Mouse (Mus musculus): ENCODE results near the gene Zbtb3.

The Zbtb3 gene

DNA sequence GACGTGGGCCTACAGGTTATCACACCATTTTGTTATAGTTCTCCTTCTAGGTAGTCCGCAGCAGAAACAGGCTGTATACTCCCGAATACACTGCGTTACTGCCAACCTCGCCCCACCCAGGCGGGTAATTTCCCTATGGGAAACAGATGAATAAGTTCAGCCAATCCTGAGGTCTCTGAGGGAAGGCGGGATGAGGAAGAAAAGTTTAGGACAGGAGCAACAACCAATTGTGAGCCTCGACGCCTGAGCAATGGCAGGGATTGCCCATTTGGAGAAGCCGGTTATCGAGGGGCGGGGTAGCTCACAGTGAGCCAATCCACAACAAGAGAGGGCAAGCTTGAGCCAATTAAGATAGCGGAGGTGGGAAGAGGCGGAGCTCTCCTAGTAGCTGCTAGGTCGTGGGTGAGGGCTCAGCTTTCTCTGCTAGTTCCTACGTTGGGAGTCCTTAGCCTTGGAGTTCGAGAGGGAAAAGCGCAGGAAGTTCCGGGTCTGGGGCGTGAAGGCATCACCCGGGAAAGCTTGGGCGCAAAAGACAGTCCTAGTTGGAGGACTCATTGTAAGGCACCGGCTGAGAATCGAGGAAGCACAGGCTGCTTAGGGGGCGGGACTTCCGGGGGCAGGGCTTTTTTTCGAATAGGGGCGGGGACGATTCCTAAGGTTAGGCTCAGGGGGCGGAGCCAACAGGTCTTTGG is at the start of gene Zbtb3:
TSS of gene Zbtb3 (plus strand) at position 426 of the 692 bp plus-strand sequence.
- DNase-seq = peak; percentile 98

DNA sequence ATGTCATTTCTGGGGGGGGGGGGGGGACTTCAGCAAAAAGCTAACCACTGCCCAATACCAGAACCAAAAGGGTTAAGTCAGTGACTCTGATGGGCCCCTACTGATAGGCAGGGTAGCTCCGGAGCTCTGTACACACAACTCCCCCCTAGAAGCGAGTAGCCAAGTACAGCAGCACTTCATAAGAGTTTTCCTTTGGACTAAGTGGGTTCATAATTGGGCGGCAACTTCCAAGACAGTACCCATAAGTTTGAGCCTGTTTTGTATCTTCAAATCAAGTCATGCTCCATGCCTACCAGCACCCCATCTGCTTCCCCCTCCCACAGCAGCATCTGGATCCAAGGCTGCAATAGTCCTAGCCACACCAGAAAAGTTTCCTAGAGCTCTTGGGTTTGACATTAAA is 46.7 kb upstream of the Zbtb3 start:
- no peak for DNase-seq

DNA sequence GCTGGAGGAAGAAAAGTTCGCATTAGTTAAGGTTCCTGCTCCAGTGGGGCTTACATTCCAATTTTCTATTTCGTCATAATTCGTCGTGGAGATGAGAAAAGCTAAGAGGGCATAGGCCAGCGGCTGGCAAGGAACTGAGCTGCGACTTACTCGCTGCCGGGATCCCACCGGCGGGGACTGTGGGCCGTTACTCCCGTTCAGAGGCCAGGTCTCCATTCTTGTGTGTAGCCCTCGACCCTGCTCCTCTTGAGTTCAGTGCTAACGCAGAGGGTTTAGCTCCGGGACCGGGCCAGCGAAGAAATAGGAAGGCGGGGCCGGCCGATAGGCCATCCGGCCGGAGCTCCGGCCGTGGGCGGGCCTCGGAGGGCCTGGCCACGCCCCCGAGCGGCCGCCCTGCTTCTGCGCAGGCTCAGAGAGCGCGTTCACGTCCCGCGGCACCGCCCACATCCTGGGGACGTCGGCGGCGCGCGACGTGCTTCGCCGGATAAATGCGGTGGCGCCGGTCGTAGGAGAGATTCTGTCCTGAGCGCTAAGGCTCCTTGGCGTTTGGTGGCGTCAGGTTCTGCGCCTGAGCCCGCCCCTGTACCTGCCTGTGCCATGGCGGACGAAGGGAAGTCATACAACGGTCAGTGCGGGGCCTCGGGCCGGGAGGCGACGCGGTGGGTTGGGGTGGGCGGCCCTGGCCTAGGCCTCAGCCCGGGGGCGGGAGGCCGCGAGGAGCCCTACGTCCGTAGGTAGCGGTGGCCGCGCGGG is 45.5 kb upstream of the Zbtb3 start, which contains the start of gene Nxf1:
TSS of gene Nxf1 (plus strand) at position 439 of the 753 bp plus-strand sequence.
- DNase-seq = peak; percentile 89 to 92

DNA sequence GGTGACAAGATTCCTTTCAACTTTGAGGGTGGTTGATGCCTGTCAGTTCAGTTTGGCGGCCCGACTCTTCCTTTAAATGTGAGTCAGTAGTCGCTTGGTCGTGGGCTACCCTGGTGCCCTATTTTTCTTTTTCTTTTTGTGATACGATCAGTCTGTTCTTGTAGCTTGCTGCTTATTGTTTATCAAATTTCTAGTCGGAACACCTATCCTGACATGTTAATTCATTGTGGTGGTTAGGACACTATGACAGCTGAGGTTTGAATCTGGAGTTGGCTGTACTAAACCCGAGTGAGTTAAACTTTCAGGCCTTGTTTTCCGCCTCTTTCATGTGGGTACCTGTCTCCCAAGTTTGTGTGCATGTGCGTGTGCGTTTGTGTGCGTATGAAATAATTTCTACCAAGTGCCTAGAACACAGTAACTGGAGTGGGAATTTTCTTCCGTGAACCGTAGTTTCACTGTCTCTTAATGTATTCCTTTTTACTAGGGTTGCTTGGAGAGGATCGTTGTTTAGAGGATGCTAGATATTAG is 44.8 kb upstream of the Zbtb3 start:
- no peak for DNase-seq

DNA sequence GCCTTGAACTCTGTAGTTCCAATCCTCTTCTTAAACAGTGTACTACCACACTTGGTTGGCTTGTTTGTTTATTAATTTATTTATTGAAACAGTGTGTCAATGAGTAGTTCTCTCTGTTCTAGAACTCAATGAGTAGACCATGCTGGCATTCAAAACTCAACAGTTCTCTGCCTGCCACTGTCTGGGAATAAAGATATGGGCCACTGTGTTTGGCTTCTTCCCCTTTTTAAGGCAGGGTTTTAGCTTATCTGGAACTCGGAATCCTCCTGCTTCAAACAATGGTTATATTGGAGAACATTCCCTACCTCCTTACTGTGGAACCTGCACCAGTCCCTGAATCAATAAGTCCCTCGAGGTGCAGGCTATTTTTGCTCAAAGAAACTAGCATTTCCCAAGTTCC is 43.5 kb upstream of the Zbtb3 start:
- DNase-seq = no peak

DNA sequence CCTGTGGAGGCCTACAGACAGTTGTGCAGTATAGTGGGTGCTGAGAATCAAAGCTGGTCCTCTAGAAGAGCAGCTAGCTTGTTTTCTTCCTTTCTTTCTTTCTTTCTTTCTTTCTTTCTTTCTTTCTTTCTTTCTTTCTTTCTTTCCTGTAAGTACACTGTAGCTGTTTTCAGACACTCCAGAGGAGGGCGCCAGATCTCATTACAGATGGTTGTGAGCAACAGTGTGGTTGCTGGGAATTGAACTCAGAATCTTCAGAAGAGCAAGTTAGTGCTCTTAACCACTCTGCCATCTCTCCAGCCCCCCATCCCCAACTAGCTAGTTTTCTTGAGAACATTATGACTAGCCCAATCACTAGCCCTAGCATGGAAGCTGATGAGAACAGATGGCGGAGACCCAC is 41.6 kb upstream of the Zbtb3 start:
- no peak for DNase-seq

DNA sequence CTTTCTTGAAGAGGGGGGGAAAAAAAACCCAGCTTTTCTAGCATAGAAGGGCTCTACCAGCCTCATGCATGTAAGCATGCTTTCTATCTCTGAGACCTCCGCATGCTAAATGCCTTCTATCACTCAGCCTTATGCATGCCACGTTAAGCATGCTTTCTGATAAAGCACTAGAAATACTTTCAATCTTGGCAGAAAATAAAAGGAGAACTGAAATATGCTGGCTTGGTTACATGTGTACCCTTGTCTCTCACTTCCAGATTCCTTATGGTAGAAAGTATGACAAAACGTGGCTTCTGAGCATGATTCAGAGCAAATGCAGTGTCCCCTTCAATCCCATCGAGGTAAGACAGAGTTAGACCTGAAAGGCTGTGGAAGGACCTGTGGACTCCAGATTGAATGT is 39.1 kb upstream of the Zbtb3 start:
- DNase-seq = no peak

DNA sequence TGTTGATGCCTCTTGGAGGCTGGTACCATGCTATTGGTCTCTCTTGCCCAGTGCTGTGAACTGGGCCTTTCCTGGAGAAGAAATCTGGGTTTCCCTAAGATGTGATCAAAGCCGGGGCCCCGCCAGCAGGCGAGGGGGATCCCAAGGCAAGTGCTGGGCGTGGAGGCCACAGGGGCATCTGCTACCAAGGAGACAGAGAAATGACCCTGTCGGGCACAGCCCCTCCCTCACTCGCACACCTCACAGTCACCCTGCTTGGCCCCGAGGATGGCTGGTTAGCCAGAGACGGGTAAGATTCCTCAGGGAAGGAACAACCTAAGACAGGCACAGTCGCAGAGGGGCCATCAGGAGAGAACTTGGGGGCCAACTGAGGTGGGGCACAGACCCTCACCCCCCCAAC is 36.8 kb upstream of the Zbtb3 start:
- DNase-seq = no peak

DNA sequence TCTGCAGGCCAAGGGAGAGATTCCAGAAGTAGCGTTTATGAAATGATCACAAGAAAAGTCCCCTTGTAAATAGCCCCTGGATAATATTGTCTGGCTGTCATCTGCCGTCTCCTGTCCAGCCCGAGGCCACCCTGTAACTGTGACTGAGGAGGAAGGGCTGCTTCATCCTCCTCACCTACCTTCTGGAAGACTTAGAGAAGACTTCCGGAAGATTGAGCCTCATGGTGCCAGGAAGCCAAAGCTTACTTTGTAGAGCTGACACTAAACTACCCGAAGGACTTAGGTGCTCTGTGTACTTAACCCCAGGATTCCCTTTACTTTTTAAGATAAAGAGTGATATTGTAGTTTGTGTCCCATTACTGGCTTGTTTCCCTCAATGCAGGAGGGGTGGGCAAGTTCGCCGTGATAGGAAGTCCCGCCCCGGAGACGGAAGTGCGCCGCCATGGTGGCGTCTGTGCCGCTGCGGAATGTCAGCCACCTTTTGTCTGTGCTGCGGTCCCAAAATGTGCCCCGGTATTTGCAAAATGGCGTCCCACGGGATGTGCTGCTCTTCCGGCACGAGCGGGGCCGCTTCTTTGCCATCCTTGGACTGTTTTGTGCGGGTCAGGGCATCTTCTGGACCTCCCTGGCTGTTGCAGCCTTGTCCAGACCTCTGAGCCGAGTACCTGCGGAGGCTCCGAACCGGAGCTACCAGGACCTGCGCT is 31.6 kb upstream of the Zbtb3 start, which contains the start of gene Tmem223:
TSS of gene Tmem223 (plus strand) at position 430 of the 704 bp plus-strand sequence.
- peak; percentile 79 to 83 for DNase-seq

DNA sequence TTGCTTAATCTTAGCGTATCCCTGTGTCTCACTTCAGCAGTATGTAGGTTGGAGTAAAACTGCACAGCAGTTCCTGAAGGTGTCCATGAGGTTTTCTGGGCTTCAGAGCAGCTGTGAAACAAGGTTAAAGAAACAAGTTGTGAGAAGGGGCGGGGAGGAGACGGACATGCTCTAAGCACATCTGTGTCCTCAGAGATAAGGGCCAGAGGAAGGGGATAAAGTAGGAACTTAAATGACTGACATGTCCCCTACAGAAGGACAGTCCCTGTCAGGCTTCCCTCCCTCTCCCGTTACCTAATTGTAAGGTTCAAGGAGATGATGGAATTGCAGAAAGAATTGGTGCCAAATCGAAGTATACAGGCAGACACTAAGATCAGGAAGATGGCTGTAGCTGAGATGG is 29.4 kb upstream of the Zbtb3 start:
- DNase-seq = no peak

DNA sequence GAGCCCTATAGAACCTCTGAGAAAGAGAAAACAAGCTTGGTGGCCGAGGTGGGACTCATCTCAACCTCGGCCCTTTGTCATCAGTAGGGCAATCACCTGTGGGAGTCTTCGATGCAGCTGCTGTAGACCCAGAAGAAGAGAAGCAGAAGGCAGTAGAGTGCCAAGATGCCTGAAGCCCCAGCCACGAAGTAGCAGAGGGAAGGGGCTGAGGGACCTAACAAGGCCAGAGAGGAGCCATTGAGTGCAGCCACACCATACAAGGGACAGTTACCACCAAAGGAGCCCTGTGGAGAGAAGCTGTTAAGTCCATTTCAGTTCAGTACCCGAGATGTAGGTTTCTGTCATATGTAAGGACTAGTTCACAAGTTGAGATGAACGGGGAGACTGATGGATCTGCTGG is 28.9 kb upstream of the Zbtb3 start:
- DNase-seq = no peak

DNA sequence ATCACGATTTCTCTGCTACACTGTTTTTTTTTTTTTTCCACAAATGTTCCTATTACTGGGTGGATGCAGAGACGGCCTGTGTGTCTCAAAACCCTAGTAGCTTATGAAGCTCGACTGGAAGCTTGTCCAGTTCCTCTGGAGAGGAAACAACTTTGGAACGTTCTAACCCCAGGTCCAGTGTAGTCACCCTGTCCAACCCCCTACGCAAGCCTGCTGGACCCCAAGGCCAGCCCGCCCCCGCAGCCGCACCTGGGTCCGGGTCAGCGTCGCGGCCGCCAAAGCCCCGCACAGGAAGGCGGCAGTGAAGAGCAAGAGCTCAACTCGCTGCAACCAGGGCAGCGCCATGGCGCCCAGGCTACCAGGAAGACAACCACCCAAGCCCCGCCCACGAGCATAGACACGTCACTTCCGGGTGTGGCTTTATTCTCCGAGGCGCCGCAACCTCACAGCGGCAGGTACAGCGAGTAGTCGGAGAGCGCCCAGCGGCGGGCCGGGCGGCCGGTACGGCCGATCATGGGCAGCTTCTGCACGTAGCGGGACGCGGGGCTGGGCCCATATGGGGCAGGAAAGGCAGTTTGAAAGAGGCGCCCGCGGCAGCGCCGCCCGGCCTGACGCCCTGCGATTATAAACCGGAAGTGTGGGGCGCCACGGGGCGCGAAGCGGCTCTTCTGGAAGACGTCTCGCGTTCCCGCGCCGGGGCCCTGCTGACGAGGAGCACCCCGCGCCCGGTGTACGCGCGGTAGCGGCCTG is 28.1 kb upstream of the Zbtb3 start, which contains the start of gene Tmem179b:
TSS of gene Tmem179b (minus strand) at position 382 of the 750 bp plus-strand sequence.
- DNase-seq = peak; percentile 95

DNA sequence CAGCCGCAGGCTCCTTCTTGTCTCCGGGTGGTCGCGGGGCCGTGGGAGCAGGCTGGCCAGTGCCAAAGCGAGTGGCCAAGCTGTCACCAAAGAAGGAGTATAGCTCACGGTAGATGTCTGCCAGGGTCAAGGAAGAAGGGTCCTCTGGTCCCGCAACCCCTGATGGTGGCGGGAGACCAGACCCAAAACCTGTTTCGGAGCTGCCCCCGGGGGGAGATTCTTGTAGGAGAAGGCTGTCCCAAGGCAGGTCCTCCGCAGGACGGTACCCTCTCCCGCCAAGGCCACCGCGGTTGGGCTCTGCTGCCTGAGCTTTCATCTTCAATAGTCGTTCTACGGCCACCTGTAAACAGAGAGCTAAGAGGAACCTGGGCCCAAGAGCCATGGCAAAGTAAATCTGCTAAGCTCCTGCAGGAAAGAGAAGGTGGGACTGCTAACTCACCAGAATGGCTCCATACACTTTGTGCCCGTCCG is 27.4 kb upstream of the Zbtb3 start:
- no peak for DNase-seq

DNA sequence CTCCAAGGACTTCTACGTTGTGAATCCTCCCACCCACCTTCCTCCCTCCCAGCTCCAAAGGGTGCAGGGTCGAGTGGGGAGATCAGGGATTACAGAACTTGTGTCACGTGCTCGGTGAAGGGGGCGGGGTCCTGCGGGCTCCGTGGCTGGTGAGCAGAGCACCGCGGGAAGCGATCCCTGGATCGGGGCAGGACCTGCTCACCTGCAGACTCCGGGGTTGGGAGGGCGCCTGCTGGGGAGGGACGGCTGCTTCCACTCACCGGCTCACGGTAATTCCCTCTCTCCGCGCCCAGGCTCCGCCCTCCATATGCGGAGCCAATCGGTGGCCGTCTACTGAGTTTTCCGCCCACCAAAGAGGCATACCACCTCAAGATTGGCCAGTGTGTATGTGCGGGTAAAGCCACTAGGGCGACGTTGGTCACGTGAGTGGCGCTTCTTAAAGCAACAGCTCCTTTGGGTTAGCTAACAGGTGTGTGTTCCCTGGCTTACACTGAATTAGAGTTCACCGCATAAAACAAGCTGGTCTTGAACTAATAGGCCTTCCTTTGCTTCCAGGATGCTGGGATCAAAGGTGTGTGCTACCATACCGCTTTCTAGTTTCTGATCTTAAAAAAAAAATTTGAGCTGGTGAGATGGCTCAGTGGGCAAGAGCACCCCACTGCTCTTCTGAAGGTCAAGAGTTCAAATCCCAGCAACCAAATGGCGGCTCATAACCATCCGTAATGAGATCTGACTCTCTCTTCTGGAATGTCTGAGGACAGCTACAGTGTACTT is 16.2 kb upstream of the Zbtb3 start, which contains the start of gene Taf6l:
TSS of gene Taf6l (minus strand) at position 410 of the 774 bp plus-strand sequence.
- DNase-seq = peak; percentile 96

DNA sequence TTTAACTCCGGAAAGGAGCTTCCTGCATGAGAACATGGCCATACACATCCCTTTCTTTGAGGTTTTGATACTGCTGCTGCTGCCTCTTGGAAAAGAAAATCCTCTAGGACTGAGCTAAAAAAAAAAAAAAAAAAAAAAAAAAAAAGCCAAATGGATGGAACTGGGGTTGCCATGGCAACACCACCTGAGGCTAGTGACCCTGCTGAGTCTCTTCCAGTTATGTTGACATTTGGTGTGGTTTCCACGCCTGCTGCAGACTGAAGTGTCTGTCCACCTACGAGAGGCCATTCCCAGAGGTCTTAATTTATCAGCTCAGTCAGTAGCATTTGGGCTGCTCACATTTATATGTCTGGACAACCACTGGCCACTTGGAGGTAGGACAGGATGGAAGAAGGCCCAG is 13.8 kb upstream of the Zbtb3 start:
- no peak for DNase-seq

DNA sequence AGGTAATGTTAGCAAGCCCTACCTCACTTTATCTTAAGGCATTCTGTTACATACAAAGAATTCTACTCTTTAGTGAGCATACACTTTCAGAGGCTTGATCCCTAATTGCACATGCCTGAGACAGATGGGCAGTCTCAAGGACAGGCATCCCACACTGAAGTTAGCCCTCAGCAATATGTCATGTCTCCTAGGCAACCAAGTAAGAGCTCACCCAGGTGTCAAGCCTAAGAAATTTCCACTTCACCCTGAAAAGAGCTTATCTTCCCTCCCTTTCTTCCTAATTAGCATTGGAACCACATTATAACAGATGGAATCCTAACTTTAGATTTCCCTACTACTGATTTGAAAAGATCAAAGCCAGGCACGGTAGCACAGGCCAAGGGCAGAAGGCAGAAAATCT is 13.2 kb upstream of the Zbtb3 start:
- DNase-seq = no peak

DNA sequence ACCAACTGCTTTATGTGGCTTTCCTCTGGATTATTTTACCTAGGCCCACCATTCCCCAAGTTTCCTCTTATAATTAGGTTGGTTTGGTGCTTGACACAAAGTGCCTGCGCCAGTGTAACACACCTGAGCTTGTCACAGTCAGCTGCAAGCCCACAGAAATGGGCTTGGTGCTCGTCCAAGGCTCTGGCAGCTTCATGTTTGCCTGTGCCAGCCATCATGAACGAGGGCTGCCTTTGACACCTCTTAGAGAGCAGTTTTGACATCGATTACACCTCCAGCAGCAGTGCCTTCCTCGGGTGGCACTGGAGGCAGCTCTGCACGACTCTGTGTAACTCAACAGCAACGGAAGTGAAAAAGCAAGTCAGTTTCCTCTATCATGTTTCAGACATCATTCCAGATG is 12.2 kb upstream of the Zbtb3 start:
- DNase-seq = no peak

DNA sequence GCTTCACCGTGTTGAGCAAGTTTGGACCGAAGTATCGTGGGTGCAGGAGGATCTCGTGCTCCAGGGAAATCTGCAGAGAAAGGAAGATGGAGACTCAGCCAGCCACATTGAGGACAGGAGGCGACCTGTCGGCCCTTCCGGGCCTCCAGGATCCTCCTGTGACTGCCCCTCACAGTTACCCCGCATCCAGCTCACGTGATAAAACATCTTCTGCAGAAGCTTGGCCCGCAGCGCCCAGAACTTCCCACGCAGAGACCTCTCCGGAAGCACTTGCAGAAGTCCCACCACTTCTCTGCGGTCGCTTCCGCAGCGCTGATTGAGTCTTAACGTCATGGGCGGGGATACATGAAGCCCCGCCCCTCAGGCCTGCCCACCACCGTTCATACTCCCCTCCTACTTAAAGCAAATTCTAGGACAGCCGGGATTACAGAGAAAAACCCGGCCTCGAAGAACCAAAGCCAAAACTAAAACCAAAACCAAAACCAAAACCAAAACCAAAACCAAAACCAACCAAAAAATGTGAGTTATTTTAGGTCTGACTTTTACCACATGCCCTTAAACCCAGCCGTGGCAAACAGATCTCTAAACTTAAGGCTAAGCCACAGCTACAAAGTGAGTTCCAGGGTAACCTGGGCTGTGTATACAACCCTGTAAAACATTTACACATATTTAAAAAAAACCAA is 4.0 kb upstream of the Zbtb3 start, which contains the start of gene Polr2g:
TSS of gene Polr2g (minus strand) at position 314 of the 683 bp plus-strand sequence.
- DNase-seq = peak; percentile 93 to 94

DNA sequence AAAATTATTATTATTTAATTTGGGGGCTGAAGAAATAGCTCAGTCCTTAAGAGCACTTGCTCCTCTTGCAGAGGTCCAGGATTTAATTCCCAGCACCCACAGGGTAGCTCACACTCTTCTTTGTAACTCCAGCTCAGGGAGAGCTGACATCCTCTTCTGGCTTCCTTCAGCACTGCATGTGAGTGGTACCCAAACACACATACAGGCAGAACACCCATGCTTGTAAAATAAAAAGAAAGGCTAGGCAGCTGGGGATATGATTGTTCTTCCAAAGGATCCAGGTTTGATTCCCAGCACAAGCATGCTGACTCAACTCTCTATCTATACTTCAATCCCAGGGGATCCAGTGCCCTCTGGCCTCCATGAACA is 3.4 kb upstream of the Zbtb3 start:
- no peak for DNase-seq

DNA sequence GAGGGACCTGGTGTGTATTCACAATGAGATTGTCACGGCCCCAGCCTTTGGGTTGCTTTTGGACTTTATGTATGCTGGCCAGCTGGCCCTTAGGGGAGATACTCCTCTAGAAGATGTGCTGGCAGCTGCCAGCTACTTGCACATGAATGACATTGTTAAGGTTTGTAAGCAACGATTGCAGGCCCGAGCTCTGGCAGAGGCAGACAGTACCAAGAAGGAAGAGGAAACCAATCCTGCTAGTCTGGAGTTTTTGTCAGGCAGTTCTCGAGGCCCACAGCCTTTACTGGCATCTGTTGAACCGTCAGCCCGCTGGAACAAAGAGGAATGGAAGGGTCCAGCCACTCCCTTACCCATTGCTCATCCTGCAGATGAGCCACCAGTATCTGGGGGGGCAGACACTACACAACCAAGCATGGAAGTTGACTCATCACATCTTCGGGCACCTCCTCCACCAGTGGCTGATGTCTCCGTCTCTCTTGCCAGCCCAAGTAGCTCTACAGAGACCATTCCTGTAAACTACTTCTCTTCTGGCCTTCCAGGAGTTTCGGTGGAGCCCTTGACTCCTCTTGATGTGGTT is 937 bp downstream of the Zbtb3 start:
- DNase-seq = no peak
